Mouse (Mus musculus): Measurements from ENCODE around the gene Hnrnpl.
A peak's percentile ranks its signal among the peaks of the same experiment; 100 is the strongest.

The Hnrnpl gene

DNA sequence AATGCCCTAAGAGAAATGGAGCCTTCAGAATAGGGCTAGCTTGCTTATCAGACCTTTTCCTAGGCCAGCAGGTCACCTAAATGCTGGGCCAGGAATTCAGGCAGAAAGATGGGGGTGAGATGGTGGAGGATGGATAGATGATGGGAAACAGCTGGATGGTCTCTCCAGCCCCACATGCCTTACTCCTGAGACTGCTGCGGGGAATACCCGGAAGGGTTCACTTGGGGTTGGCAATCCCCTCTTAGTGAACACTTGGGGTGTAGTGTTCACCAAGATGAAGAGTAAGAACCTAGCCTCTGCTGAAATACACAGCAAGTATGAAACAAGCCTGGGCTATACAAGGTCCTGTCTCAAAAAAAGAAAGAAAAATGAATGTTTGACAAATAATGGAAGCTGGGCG lies 19.1 kb upstream of the Hnrnpl start:
- ATAC-seq (ENCODE audit: insufficient number of reproducible peaks, low FRiP score, low TSS enrichment): no peak

DNA sequence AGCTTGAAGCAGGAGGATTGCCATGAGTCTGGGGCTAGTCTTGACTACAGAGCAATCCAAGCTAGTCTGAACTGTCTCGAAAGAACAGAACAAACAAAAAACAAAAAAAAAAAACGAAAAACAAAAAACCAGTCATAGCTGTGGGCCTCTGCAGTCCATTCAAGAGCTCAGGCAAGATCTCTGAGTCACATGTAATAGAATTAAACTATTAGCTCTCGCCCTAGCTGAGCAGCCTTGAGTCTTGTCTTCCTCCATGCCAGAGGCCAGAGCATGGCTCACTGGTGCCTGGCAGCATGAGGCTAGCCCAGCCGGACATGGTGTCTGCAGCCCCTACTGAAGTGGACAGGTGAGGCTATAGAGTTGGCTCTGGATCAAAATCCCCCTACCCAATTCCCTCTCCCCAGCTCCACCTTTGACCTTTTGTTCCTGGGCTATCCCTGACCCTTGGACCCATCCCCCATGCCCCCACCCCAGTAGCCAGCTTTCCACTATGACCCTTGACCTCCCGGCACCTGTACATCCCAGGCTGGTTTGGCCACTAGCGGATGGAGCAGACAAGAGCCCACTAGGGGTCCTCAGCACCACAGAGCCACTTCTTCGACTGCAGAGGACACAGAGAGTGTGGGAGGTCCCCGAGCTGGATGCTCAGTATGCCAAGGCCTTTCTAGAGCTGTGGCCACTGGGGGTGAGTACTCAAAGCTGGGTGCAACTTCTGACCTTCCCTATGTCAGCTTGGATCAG lies 18.1 kb upstream of the Hnrnpl start:
- ATAC-seq (ENCODE audit: insufficient number of reproducible peaks, low FRiP score, low TSS enrichment): no peak

- no peak for ATAC-seq (ENCODE audit: insufficient number of reproducible peaks, low FRiP score, low TSS enrichment)
Observed at GRCm38 (mm10) chr7:28791706-28792105, 16.6 kb upstream of the Hnrnpl start.

DNA sequence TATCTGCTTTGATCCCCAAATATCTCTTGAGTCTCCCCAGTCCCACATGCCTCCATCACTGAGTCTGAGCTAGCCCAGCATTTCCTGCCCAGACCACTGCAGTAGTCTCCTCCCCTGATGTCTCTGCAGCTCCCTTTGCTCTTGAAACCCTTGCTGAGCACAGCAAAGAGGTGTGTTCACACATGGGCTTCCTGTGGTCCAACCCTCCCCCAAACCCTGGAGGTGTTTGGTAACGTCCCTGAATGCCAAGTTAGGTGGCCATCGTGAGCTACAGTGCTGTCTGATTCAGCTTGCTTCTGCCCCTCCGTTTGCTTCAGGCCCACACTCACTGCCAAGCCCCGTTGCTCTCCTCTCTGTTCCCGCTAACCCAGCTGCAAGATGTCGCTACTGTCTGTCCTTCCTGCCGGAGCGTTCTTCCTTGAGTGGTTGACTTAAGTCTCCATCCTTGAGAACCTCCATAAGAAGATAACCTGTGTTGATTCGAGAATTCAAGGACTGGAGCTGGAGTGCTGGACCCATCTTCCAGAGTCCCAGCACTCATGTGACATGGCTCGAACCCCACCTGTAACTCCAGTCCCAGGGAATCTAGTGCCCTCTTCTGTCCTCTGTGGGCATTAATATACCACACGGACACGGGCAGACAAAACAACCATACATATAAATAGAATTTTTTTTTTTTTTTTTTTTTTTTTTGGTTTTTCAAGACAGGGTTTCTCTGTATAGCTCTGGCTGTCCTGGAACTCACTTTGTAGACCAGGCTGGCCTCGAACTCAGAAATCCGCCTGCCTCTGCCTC lies 15.8 kb upstream of the Hnrnpl start:
- ATAC-seq (ENCODE audit: insufficient number of reproducible peaks, low FRiP score, low TSS enrichment): no peak

DNA sequence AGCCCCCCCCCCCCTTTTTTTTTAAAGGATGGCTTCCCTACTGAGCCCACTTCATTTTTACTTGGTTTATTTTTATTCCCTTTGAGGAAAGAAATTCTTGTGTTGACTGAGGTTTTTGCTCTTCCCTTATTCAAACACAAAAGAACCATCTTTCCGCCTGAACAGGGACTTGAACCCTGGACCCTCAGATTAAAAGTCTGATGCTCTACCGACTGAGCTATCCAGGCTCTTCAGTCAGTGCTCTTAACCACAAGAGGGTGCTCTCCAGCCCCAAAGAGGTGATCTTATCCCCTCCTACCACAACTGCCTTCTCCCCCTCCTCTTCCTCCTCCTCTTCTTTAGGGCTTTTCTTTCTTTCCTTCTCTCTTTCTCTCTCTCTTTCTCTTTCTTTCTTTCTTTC lies 14.5 kb upstream of the Hnrnpl start:
- ATAC-seq (ENCODE audit: insufficient number of reproducible peaks, low FRiP score, low TSS enrichment): no peak

GRCm38 (mm10) chr7:28794496-28794895 lies 13.8 kb upstream of the Hnrnpl start:
- no peak for ATAC-seq (ENCODE audit: insufficient number of reproducible peaks, low FRiP score, low TSS enrichment)

GRCm38 (mm10) chr7:28795832-28796231 lies 12.5 kb upstream of the Hnrnpl start:
- no peak for ATAC-seq (ENCODE audit: insufficient number of reproducible peaks, low FRiP score, low TSS enrichment)

DNA sequence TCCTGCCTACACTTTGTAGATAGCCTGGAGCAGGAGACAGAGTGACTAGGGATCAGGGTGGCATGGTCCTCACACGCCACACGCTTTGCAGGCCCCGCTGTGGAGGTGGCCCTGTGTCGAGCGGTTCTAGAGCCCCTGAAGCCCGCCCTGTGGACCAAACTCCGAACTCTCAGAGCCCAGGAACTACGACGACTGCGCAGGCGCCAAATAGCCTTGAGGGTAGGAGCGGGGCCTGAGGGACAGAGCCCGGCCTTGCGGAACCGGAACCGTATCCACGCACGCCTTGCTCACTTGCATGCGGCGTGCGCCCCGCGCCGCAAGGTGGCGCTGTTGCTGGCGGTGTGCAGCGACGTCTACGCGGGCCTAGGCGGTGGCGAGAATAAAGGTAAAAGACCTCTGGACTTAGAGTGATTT lies 11.8 kb upstream of the Hnrnpl start:
- ATAC-seq (ENCODE audit: insufficient number of reproducible peaks, low FRiP score, low TSS enrichment): peak; percentile 94

GRCm38 (mm10) chr7:28799994-28800393 lies 8.3 kb upstream of the Hnrnpl start:
- ATAC-seq (ENCODE audit: insufficient number of reproducible peaks, low FRiP score, low TSS enrichment): no peak

DNA sequence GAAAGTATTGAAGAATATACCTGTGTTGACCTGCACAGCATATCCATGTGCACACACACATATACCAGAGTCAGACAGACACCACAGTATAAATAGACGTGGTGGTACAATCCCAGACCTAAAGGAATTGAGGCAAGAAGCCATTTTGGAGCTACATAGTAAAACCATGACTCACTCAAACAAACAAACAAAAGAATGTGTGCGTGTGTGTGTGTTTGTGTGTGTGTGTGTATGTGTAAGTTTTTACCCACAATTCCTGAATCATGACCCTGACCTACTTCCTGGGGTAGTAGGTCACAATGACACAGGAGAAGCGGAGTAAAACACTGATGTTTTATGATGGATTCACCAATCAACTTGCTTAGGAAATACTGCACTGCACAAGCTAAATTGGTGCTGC lies 6.9 kb upstream of the Hnrnpl start:
- ATAC-seq (ENCODE audit: insufficient number of reproducible peaks, low FRiP score, low TSS enrichment): no peak

- ATAC-seq (ENCODE audit: insufficient number of reproducible peaks, low FRiP score, low TSS enrichment): no peak
Observed at GRCm38 (mm10) chr7:28801901-28802670, 6.3 kb upstream of the Hnrnpl start.

- no peak for ATAC-seq (ENCODE audit: insufficient number of reproducible peaks, low FRiP score, low TSS enrichment)
Observed at GRCm38 (mm10) chr7:28802846-28803588, 5.3 kb upstream of the Hnrnpl start.

- ATAC-seq (ENCODE audit: insufficient number of reproducible peaks, low FRiP score, low TSS enrichment): no peak
Observed at GRCm38 (mm10) chr7:28803756-28804155, 4.6 kb upstream of the Hnrnpl start.

DNA sequence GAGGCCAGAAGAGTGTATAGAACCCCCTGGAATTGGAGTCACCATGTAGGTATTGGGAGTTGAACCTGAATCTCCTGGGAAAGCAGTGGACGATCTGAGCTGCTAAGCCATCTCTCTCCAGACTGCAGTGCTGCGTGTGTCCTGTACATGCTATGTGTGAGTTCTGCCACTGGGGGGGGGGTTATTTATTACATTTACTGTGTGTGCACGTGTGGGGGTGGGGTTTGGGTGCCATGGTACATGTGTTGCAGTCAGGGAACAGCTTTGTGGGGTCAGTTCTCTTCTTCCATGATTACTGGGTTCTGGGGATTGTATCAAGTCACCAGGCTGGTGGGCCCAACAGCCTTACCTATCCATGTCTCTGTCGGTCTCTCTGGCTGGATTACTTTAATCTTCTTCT lies 1.5 kb upstream of the Hnrnpl start:
- no peak for ATAC-seq (ENCODE audit: insufficient number of reproducible peaks, low FRiP score, low TSS enrichment)

DNA sequence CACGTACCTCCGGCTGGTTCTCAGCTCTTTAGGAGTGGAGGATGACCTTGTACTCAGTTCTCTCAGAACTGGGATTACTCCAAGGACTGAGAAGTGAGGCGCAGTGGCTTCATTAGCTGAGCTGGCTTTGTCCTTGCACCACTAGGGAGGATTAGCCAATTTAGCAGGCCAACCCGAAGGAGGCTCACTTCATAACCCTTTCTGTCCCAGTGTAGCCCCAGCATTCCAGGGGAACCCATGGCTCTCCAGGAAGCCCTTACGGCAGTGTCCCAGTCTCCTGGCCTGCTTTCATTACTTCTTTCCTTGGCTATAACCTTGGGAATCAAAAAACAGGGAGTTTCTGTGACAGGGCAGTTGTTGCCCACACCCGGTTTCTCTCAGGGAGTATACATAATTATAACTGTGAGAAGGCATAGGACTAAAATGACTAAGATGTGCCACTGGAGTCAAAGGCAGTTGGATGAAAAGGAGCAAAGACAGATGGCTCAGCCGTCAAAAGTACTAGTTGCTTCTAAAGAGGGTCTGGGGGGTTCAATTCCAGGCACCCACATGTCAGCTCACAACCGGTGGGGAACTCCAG lies 610 bp upstream of the Hnrnpl start:
- ATAC-seq (ENCODE audit: insufficient number of reproducible peaks, low FRiP score, low TSS enrichment): no peak

DNA sequence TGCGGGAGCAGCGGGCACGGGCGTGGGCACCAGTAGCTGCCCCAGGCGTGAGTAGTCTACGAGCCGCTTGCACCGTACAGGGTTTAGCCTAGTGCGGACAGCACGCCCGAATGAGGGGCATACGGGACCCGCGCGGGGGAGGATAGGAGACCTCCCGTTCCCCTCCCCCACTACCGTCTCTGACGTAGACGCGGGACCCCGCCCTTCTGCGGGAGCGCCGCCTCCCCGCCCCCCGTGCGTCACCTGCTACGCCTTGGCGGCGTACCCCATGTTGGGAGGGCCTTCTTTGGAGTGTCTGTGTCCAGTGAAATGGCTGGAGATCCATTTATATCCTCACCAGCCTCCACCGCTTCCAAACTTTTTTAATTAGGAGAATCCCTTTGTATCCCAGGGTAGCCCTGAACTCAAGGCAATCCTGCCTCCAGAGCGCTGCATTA lies 634 bp downstream of the Hnrnpl start:
- ATAC-seq (ENCODE audit: insufficient number of reproducible peaks, low FRiP score, low TSS enrichment): peak; percentile 38; the same call in 1 of the 2 replicates

DNA sequence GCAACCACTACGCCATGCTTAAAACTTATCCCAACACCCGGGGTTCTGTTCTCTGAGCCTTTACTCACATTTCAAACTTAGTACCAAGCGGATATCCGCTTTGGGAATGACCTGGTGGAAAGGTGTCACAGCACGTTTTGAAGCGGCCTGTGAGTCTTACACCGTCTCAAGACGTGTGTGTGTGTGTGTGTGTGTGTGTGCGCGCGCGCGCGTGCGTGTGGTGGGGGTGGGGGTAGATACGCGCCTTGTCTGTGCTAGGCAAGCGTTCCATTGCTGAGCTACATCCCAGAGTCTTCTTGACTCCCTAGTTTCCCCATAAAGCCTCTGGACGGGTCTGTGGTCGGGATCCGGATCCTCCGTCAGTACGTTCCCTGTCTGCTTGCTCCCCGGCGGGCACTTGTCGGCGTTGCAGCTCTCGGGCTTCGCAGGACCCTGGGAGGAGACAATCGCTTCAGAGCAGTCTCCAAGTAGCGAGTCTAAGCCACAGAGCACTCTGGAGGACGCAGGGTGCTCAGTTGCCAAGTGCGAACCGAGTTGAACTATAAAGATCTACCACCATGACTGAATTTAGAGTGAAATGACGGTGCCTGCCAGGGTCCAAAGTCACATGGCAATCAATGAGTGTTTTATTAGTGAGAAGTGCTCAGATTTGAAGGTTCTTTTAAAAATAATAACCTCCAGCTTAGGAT lies 1.2 kb downstream of the Hnrnpl start:
- no peak for ATAC-seq (ENCODE audit: insufficient number of reproducible peaks, low FRiP score, low TSS enrichment)

DNA sequence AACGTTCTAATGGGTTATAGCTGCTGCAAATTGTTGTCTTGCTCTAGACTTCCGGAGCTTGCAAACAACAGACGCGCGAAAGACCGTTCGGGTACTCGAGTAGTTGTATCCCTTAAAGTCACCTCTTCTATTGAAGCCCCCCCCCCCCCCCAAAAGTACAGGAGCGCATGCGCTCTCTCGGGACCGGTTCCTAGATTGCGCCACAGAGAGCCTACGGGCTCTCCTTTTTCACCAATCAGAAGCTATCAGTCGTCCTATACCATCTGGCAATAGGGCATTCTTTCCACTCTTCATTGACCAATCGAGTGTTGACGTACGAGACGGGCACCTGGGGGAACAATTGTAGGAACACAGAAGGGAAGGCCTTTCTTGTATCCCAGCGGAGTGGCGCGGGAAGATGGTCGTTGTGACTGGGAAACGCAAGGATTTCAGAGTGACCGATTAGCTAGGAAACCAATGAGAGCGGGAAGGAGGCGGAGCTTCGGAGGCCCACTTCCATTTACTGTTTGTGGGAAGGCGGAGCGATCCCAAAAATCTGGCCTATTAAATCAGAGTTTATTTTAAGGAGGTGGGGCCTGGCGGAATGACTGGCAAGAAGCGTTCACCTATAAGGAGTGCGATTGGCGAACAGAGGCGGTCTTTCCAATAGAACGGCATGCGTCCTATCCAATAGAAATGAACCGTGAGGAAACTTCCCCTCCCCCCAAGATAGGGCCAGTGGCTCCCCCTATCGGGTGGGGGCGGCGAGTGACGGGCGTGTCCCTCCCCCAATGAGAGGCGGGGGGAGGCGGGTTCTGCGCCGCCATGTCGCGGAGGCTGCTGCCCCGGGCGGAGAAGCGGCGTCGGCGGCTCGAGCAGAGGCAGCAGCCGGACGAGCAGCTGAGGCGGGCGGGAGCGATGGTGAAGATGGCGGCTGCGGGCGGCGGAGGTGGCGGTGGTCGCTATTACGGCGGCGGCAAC lies 2.0 kb downstream of the Hnrnpl start:
- peak; percentile 85 for ATAC-seq (ENCODE audit: insufficient number of reproducible peaks, low FRiP score, low TSS enrichment)

Measured in cerebellum, adult (tissue).